Mouse (Mus musculus): ENCODE measurements at regions not wholly inside any gene's neighbourhood (a gene's known extent, or its start where the extent isn't known, plus 50 kb on each side); places are given as distances from the start of the nearest gene placed in this dataset.

GRCm38 (mm10) chr2:95521624-95522023, 796.3 kb upstream of the Lrrc4c start:
- no peak for TF ChIP-seq ZNF384 (IDR thresholded peaks at IDR 0.05; ENCODE audit: low read depth, low read length)
- TF ChIP-seq HCFC1 (IDR thresholded peaks at IDR 0.05; ENCODE audit: borderline replicate concordance, insufficient read depth, low read length), result no peak
- no peak for TF ChIP-seq CHD2 (IDR thresholded peaks at IDR 0.05; ENCODE audit: low read depth, low read length)
- TF ChIP-seq ZC3H11A (IDR thresholded peaks at IDR 0.05; ENCODE audit: borderline replicate concordance, low read depth, low read length), result no peak
- TF ChIP-seq MAFK (IDR thresholded peaks at IDR 0.05; ENCODE audit: insufficient read depth, low read depth, low read length), result no peak

Measured in ES-E14 (cell line).